In the genomic region with DNA sequence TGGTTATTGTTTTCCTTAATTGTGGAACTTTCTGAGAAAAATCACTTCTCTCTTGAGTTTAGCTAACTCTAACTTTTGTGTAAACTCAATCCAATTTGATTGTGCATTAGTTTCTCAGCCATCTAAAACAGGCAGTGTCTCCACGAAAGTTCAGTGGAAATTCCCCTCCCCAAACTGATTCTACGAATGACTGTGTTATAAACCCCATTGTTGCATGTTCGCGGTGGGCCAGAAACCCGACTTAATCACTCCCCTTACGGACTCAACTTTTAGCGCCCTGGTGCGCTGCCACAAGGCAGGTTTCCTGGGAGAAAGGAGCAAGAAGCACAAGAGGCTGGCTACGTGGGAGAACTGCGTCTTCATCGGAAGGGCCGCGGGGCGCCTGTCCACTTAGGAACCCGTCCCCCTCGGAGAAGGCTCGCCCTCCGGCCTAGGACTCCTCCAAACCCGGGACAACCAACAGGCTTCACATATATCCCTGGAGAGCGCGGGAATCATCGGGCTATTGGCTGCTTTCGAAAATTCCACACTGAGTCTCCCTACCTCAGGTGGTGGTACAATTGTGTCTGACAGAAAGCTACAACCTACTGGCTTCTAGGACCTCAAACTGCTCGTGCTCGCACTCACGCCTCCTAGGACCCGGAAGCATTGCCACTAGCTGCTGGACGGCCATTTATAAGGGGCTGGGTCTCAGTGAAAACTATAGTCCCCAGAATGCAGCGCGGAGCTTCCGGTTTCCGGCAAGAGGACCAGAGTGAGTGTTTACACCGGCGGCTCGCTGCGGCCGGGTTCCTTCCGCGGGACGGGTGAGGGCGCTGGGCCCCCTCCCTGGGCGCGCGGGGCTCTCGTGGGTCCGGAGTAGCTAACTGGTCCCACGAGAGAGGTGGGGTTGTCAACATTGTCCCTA, we compare ENCODE assay signal across 8 mouse cellular contexts. TPM values are rescaled to one million over a fixed set of nuclear protein-coding genes. Genes with fewer than 3 reads are reported as not detected.
DNase-seq lines count a peak whose midpoint lies in the region; ATAC-seq lines count a peak whose summit lies in the region.

A gene (plus strand): TSS at position 726 of the 907 bp plus-strand sequence.

- DNase-seq in adrenal gland, adult (ENCODE audit: inconsistent age in 2 of 2, low spot score in 1 of 2): peak; percentile 93 to 97
- peak; percentile 97 for DNase-seq in embryo, embryonic 10.5 days (ENCODE audit: low spot score)
- DNase-seq in gastrocnemius, postnatal 14 days: peak; percentile 90
- DNase-seq in left cerebral cortex, postnatal 10 days (ENCODE audit: extremely low spot score in 1 of 2, low spot score in 2 of 2): peak; percentile 89 to 94
- DNase-seq in right cerebral cortex, postnatal 25 days: peak; percentile 92
- DNase-seq in urinary bladder, postnatal 4 days (ENCODE audit: low spot score in 2 of 2): peak; percentile 85 to 92

- intact Hi-C loops in gastrocnemius, postnatal 14 days (cut with DNase I; ENCODE audit: low total_unique reads): no loop called here
- intact Hi-C loops in left cerebral cortex, postnatal 10 days (cut with DNase I): loop anchor here (5.0 kb wide), 2 partner anchors 48 to 148 kb away; no protein-coding TSS in a partner anchor

- peak; percentile 98 for ATAC-seq in inflammation-experienced regulatory T-cells, adult 6 months
- ATAC-seq in megakaryocyte-erythroid progenitor cell, adult 5-6 weeks (replicated peaks; ENCODE audit: low FRiP score, low TSS enrichment, poor library complexity, severe bottlenecking): peak; percentile 99

RNA-seq across cellular contexts. Expression of the gene that starts here (rescaled TPM):
- 10 to 100 TPM; 52.3 to 55.3 TPM for total RNA-seq in gastrocnemius, postnatal 14 days (2021)
- 100 to 1,000 TPM; 113 to 167 (median 131) TPM for polyA plus RNA-seq in inflammation-experienced regulatory T-cells, adult 6 months (2017; shearing (Covaris generic))
- total RNA-seq in left cerebral cortex, postnatal 10 days (2021): 100 to 1,000 TPM in 1 of 2 experiments, 10 to 100 TPM in 1; 98.2 to 107 TPM
- total RNA-seq in megakaryocyte-erythroid progenitor cell, adult 5-6 weeks (2014; fragmentation: Nextera tagmentation): 85.5 and 88.9 TPM in 2 replicates
- 20.6 and 20.7 TPM in 2 replicates for total RNA-seq in megakaryocyte-erythroid progenitor cell, adult 5-6 weeks (2017)

Comparison
In these comparisons a context has a peak if more than half of its experiments do, and no peak if none do; other contexts are left out.
1. Peak in every context shown above with its lines: DNase-seq and ATAC-seq.